In genomic region chr2:25122666-25123065, GRCm38 (mm10) we compare ENCODE assay signal across 27 mouse cellular contexts. TPM values are rescaled to one million over a fixed set of nuclear protein-coding genes. Genes with fewer than 3 reads are reported as not detected.
"Had no signal": no experiment of that assay in that cellular context is flagged by ENCODE, and none has a peak within 500 bp of the region (broad histone marks: within the 10 kb centered on the region; RNA-seq: fewer than 3 reads in every experiment).

No protein-coding gene starts in this region.

- H3K4me3 ChIP-seq: kidney, embryonic 15.5 days; left cerebral cortex, adult 2 months; lung, embryonic 15.5 days; megakaryocyte, embryonic 14.5 days; neural tube, embryonic 12.5 days; neural tube, embryonic 15.5 days; stomach, embryonic 15.5 days had no signal

- H3K27ac ChIP-seq: kidney, embryonic 15.5 days; left cerebral cortex, adult 2 months; liver, embryonic 14.5 days; lung, embryonic 15.5 days; neural tube, embryonic 12.5 days; neural tube, embryonic 15.5 days; stomach, embryonic 15.5 days had no signal

- H3K9ac ChIP-seq: kidney, embryonic 15.5 days; liver, embryonic 14.5 days; lung, embryonic 15.5 days; neural tube, embryonic 12.5 days; neural tube, embryonic 15.5 days; stomach, embryonic 15.5 days had no signal

- H3K27me3 ChIP-seq: kidney, embryonic 15.5 days; lung, embryonic 15.5 days; megakaryocyte, embryonic 14.5 days; neural tube, embryonic 12.5 days; neural tube, embryonic 15.5 days; stomach, embryonic 15.5 days had no signal

- H3K36me3 ChIP-seq: kidney, embryonic 15.5 days; lung, embryonic 15.5 days; neural tube, embryonic 12.5 days; neural tube, embryonic 15.5 days; stomach, embryonic 15.5 days had no signal

- DNase-seq: kidney, adult 8-10 months; kidney, postnatal 10 days; kidney, postnatal 36 days; layer of hippocampus, postnatal 36 days; lung, adult 18-20 months; lung, postnatal 10 days; lung, postnatal 36 days; midbrain, embryonic 14.5 days; right cerebral cortex, adult 18-20 months; right cerebral cortex, postnatal 25 days; spleen, adult 18-20 months; thymus, postnatal 25 days had no signal

- H3K9me3 ChIP-seq: kidney, embryonic 15.5 days; lung, embryonic 15.5 days; megakaryocyte, embryonic 14.5 days; neural tube, embryonic 12.5 days; neural tube, embryonic 15.5 days; stomach, embryonic 15.5 days had no signal

- H3K4me2 ChIP-seq: kidney, embryonic 15.5 days; liver, embryonic 11.5 days; lung, embryonic 15.5 days; midbrain, embryonic 11.5 days; neural tube, embryonic 12.5 days; neural tube, embryonic 15.5 days; stomach, embryonic 15.5 days had no signal

RNA-seq across cellular contexts. Expression of gene Noxa1, which starts 27.7 kb away (rescaled TPM):
- total RNA-seq: layer of hippocampus, adult 8-10 months; layer of hippocampus, postnatal 10 days; layer of hippocampus, postnatal 36 days; left cerebral cortex, adult 2 months; left cerebral cortex, postnatal 10 days; left cerebral cortex, postnatal 36 days had no signal
- polyA plus RNA-seq: midbrain, embryonic 11.5 days; midbrain, embryonic 14.5 days; neural tube, embryonic 12.5 days; neural tube, embryonic 15.5 days had no signal

RNA-seq across cellular contexts. Expression of gene Entpd8, which starts 42.6 kb away (rescaled TPM):
- total RNA-seq: layer of hippocampus, adult 8-10 months; layer of hippocampus, postnatal 10 days; layer of hippocampus, postnatal 36 days; left cerebral cortex, adult 2 months; left cerebral cortex, postnatal 10 days; left cerebral cortex, postnatal 36 days had no signal
- polyA plus RNA-seq: limb, embryonic 11.5 days; midbrain, embryonic 11.5 days; midbrain, embryonic 14.5 days; neural tube, embryonic 12.5 days; neural tube, embryonic 15.5 days had no signal
